Mouse (Mus musculus) ES-E14 (cell line): Measurements from ENCODE around the gene 1700010I14Rik. TPM values are rescaled to one million over a fixed set of nuclear protein-coding genes. Genes with fewer than 3 reads are reported as not detected.
A peak's percentile ranks its signal among the peaks of the same experiment; 100 is the strongest.

Source experiments
- DNase-seq: peaks from one replicate; pipeline ENCODE4 v3.0.0-alpha.2; 2013; ENCODE audit warnings: low read depth, low spot score
- H3K27ac ChIP-seq: 2 replicates; pipeline ENCODE4 v1.5.1; 2012; ENCODE audit warnings: low read depth, mild to moderate bottlenecking, low read length, moderate library complexity, mixed read lengths; ENCODE audit not compliant: poor library complexity, insufficient read depth, severe bottlenecking
- H3K36me3 ChIP-seq: 2 replicates; pipeline ENCODE4 v1.6.1; 2012; ENCODE audit warnings: mild to moderate bottlenecking, low read length, moderate library complexity, mixed read lengths; ENCODE audit not compliant: control insufficient read depth, poor library complexity, insufficient read depth, severe bottlenecking
- H3K4me1 ChIP-seq, 2 experiments: fragments of 150-350 bp in 1 of 2; sonication (generic) in 1 of 2; 2 replicates each; pipeline ENCODE4 v1.6.1; 2012; ENCODE audit warnings: low read length in 2 of 2, mild to moderate bottlenecking in 1 of 2, mixed read lengths in 1 of 2; ENCODE audit not compliant: control insufficient read depth in 2 of 2, insufficient read depth in 2 of 2, poor library complexity in 1 of 2
- H3K4me3 ChIP-seq, 2 experiments: fragments of 150-350 bp in 1 of 2; sonication (generic) in 1 of 2; 2 replicates each; pipeline ENCODE4 v1.5.1; 2012; ENCODE audit warnings: low read length in 2 of 2, low read depth in 1 of 2, mild to moderate bottlenecking in 1 of 2, mixed read lengths in 1 of 2; ENCODE audit not compliant: insufficient read depth in 1 of 2, poor library complexity in 1 of 2, severe bottlenecking in 1 of 2
- H3K9ac ChIP-seq: 2 replicates; pipeline ENCODE4 v1.6.1; 2012; ENCODE audit warnings: low read depth, mild to moderate bottlenecking, low read length, mixed read lengths; ENCODE audit not compliant: poor library complexity, insufficient read depth, severe bottlenecking
- H3K9me3 ChIP-seq: fragments of 150-350 bp; sonication (generic); 2 replicates; pipeline ENCODE4 v1.6.1; 2012; ENCODE audit warnings: low read depth, mild to moderate bottlenecking, low read length; ENCODE audit not compliant: control insufficient read depth, insufficient read depth
- CHD2 ChIP-seq: IDR thresholded peaks from 2 replicates; pipeline ENCODE4 v1.6.1; 2014; ENCODE audit warnings: mild to moderate bottlenecking, low read depth, low read length, inconsistent platforms
- HCFC1 ChIP-seq: IDR thresholded peaks from 2 replicates; pipeline ENCODE4 v1.6.1; 2012; ENCODE audit warnings: low read length, inconsistent platforms, borderline replicate concordance; ENCODE audit not compliant: insufficient read depth
- MAFK ChIP-seq: IDR thresholded peaks from 2 replicates; pipeline ENCODE4 v1.6.1; 2014; ENCODE audit warnings: mild to moderate bottlenecking, low read depth, low read length, inconsistent platforms; ENCODE audit not compliant: insufficient read depth
- ZC3H11A ChIP-seq: IDR thresholded peaks from 2 replicates; pipeline ENCODE4 v1.6.1; 2012; ENCODE audit warnings: low read depth, mild to moderate bottlenecking, inconsistent platforms, low read length, borderline replicate concordance
- ZNF384 ChIP-seq: IDR thresholded peaks from 2 replicates; pipeline ENCODE4 v1.6.1; 2012; ENCODE audit warnings: low read depth, low read length, inconsistent platforms
- in situ Hi-C, 2 experiments: fragments of 600-800 bp; cut with MboI; formaldehyde crosslinking; loops; one replicate each; pipeline ENCODE4 v1.15.1; 2025; ENCODE audit warnings: low sequenced_read_pairs in 2 of 2, inconsistent platforms in 1 of 2; ENCODE audit not compliant: unreplicated experiment in 2 of 2
- total RNA-seq: library from RNA; depleted of rRNA; stranded (reverse); fragments of 300-350 nt; gene quantifications from 2 replicates; pipeline ENCODE4 v1.2.3, GENCODE M21; 2012

The 1700010I14Rik gene
- total RNA-seq, 1 experiment: 0.22 TPM

DNA sequence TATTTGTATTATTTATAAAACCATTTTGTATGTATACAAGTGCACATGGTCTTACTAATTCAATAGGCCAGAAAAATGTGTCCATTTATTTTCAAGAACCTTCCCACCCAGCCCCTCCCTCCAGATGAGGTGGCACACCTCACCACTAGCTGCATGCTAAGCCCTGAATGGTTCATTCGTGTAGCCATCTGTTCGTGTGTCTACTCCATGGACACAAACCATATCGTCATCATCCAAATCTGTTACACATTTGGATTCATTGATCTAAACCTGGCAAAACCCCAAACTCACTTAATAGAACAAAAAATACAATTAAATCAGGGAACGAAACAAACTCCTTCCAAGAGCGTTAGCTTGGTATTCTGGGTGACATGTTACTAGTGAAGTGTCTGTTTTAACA lies 27.0 kb upstream of the 1700010I14Rik start:
- Histone ChIP-seq H3K9ac (no peak overlapping the region), H3K4me1 (no peaks in the 10 kb centered on the region), H3K27ac (no peak overlapping the region), H3K4me3 (no peak overlapping the region), H3K36me3 (no peaks in the 10 kb centered on the region), H3K9me3 (no peaks in the 10 kb centered on the region)
- TF ChIP-seq MAFK (no peak), HCFC1 (no peak), ZC3H11A (no peak), ZNF384 (no peak), CHD2 (no peak)
- in situ Hi-C loops: no loop called here
- no peak for DNase-seq

- Histone ChIP-seq H3K27ac (peak overlapping the region; percentile 15; the same call in 1 of the 2 replicates), H3K9ac (no peak overlapping the region), H3K36me3 (no peaks in the 10 kb centered on the region), H3K4me3 (no peak overlapping the region), H3K9me3 (no peaks in the 10 kb centered on the region), H3K4me1 (no peaks in the 10 kb centered on the region)
- no peak for DNase-seq
- in situ Hi-C loops: no loop called here
- TF ChIP-seq ZNF384: no peak
- no peak for TF ChIP-seq HCFC1
- no peak for TF ChIP-seq ZC3H11A
- TF ChIP-seq CHD2: no peak
- no peak for TF ChIP-seq MAFK
These were observed 26.5 kb upstream of the 1700010I14Rik start for GRCm38 (mm10) chr17:8961644-8962043.

DNA sequence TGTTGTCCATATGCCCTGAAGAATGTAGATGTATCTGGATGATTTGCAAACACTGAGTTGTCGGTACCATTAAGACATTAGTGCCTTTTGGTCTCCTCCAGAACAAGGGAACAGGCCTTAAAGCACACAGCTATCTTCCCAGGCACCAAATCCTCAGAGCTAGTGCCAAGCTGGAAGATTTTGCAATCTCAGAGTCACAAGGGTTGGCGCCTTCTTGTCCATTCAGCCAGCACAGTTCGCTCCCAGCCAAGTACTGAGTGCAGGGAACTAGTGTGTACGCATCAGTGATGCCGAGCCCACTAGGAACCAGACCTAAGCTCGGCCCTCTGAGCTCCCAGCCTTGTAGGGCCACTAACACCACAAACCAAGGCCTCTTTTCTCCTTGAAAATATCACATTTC lies 23.0 kb upstream of the 1700010I14Rik start:
- TF ChIP-seq ZNF384: no peak
- TF ChIP-seq CHD2: no peak
- TF ChIP-seq MAFK: no peak
- Histone ChIP-seq H3K4me3 (no peak overlapping the region), H3K9me3 (no peaks in the 10 kb centered on the region), H3K27ac (no peak overlapping the region), H3K4me1 (no peaks in the 10 kb centered on the region), H3K36me3 (no peaks in the 10 kb centered on the region), H3K9ac (no peak overlapping the region)
- no peak for DNase-seq
- in situ Hi-C loops: no loop called here

DNA sequence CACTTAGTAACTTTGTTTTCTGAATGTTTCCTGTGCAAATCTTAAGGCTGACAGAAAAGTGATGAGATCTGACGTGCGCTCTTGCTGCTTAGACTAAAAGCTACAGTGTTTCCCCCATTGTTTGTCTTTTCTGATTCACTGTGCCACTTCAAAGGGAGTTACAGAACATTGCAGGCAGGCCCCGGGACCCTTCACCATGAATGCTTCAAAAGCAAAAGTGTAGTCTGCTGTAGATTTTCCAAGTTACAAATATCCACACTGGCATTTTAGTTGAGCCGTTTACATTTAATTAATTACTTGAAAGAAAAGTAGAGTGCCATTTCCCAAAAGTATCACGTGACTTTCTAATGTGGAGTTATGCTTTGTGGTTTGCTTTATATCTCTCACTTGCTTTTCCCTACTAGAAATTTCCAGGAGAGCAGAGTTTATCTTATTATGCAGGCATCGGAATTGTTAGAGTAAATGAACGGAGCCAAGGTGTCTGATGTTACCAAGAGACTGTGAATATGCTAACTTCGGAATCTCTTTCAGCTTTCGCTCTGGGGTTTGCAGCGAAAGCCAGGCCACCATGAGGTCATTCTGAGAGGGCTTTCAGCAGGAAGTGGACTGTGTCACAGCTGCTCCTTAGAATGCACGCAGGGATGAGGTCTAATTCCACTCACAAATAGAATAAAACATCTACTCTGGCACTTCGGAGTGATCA lies 15.8 kb upstream of the 1700010I14Rik start:
- no peak for TF ChIP-seq ZNF384
- TF ChIP-seq ZC3H11A: no peak
- no peak for TF ChIP-seq HCFC1
- no peak for TF ChIP-seq CHD2
- TF ChIP-seq MAFK: no peak
- no peak for DNase-seq
- Histone ChIP-seq H3K4me1 (no peaks in the 10 kb centered on the region), H3K4me3 (no peak overlapping the region), H3K36me3 (no peaks in the 10 kb centered on the region), H3K9ac (no peak overlapping the region), H3K27ac (no peak overlapping the region), H3K9me3 (no peaks in the 10 kb centered on the region)
- in situ Hi-C loops: no loop called here

DNA sequence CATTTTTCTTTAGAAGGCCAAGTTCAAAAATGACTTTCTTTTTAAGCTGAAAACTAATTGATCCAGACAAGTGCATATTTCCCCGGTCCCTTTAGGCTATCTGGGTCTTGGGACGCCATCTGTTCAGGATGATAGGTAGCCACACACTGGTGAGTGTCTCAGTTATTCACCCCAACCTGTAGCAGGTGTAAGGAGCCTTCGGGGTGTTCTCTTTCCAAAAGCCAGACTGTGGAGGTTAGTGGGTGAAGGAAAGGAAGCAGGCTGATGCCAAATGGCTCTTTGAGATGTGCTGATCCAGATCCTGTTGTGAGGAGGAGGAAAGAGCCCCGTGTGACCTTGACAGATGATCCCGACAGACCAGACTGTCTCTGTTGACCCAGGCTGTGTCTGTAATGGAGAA lies 14.8 kb upstream of the 1700010I14Rik start:
- in situ Hi-C loops: no loop called here
- Histone ChIP-seq H3K36me3 (no peaks in the 10 kb centered on the region), H3K4me1 (no peaks in the 10 kb centered on the region), H3K9me3 (no peaks in the 10 kb centered on the region), H3K27ac (no peak overlapping the region), H3K9ac (no peak overlapping the region), H3K4me3 (no peak overlapping the region)
- no peak for DNase-seq
- TF ChIP-seq MAFK (no peak), ZC3H11A (no peak), HCFC1 (no peak), CHD2 (no peak), ZNF384 (no peak)
